Mouse (Mus musculus): ENCODE measurements around the gene 1700034J05Rik. TPM values are rescaled to one million over a fixed set of nuclear protein-coding genes. Genes with fewer than 3 reads are reported as not detected.

1700034J05Rik gene
- polyA plus RNA-seq, 1 experiment from 2014 or later = not detected

DNA sequence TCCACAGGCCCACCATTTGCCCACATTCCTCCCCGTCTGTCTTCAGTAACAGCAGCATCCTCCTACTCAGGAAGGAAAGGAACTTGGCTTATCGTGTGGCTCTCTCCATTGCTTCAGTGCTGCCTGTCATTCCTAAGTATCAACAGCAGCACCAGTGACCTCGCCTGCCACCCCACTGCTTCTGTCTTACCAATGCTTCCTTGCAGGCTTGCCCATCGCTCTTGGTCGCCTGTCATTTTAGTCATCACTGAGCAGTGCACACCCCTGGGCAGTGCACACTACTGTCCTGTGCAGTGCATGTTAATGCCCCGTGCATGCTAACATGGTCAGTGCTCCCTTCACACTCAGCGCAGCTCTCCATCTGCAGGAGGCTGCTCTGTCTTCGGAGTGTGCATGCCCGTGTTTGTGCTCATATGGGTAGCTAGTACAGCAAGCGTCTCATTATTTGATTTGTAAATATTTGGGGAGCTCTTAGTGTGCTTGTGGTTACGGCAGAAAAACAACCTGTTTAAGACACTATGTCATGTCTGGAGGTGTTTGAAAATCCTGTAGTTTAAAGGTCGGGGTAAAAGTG is 12.3 kb upstream of the 1700034J05Rik start:
- no peak for DNase-seq (ENCODE audit: low read depth, low spot score)
- H3K27me3 ChIP-seq = no peaks in the 10 kb centered on the region
- in situ Hi-C loops (cut with MboI; ENCODE audit: low pct_unique_long_range_greater_than_20kb) = no loop called here
- ChIA-PET CTCF (interaction anchor here (1.7 kb wide), 1 partner anchor 74 kb away, joined by 6 read pairs; no protein-coding TSS in a partner anchor), POLR2A (no interaction called here)
- TF ChIP-seq CTCF (IDR thresholded peaks at IDR 0.05) = no peak
- no peak for ATAC-seq

DNA sequence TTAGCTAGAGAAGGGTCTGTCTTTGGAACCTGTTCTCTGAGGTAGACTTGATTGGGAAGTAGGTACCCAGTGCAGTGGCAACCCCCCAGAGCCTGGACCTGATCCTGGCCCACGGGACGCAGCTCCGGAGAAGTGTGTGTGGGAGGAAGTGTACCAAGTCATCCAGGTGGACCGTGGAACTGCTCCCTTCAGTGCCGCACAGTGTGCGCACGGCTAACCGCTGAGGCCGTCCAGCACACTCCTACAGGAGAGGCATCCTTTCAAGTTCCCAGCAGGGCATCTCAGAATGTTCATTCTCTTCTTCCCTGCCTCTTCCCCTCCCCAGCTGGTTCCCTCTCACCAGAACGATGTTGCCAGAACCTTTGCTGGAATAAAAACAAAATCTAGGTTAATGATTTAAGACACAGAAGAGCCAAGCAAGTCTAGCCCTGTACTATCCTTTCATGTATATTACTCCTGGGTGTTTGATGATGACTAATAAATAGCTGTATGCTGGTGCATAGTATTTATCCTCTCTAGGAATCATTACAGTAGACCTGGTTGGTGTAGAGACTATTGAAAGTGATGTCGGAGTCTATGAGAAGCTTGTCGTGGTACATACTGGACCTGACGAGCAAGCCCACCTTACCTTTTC is 11.0 kb upstream of the 1700034J05Rik start:
- in situ Hi-C loops (cut with MboI; ENCODE audit: low pct_unique_long_range_greater_than_20kb) = no loop called here
- DNase-seq (ENCODE audit: low read depth, low spot score) = no peak

DNA sequence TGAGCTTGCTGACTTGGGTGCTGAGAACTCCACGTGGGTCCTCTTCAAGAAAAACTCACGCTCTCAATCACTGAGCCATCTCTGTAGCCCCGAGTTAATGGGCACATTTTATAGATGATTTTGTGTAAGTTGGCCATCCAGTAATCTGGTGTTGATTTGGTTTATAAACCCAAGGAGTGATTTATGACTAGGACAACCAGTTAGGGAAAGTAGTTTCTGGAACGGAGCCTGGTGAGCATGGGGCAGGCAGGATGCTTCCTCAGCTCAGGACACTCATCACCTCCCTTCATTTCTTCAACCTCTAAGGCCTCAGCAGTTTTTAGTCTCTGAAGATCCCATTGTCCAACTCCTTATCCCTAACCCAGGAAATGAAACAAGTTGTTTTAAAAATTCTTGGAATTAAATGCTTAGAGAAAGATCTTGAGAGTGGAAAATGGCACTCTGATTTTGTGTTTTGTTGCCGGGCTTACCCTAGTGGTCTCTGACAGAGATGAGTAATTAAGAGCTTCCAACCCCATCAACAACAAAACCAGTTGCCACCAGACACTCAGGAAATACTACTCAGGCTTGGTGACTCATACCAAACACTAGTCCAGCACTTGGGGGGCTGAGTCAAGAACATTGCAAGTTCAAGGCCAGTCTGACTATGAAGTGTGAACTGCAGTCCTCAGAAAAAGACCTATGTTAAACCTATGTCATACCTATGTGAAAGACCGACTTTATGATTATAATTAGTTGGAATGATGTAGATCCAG is 9.4 kb upstream of the 1700034J05Rik start:
- in situ Hi-C loops (cut with MboI; ENCODE audit: low pct_unique_long_range_greater_than_20kb) = no loop called here
- POLR2A ChIA-PET = interaction anchor here (0.5 kb wide), 1 partner anchor 194 kb away, joined by 3 read pairs; no protein-coding TSS in a partner anchor
- TF ChIP-seq CTCF (IDR thresholded peaks at IDR 0.05) = no peak
- no peak for DNase-seq (ENCODE audit: low read depth, low spot score)
- CTCF ChIA-PET = interaction anchor here (0.8 to 1.7 kb wide), 6 partner anchors 9 to 49 kb away, joined by 3 to 5 read pairs (median 4); no protein-coding TSS in a partner anchor
- no peak for ATAC-seq
- H3K27me3 ChIP-seq = no peaks in the 10 kb centered on the region

More for the DNA sequence above, 11.0 kb upstream of the 1700034J05Rik start:
- H3K27me3 ChIP-seq = no peaks in the 10 kb centered on the region
- ATAC-seq = peak; percentile 75
- ChIA-PET CTCF (interaction anchor here (1.1 to 1.7 kb wide), 6 partner anchors 12 to 132 kb away, joined by 3 to 6 read pairs (median 3); no protein-coding TSS in a partner anchor), POLR2A (interaction anchor here (0.8 to 0.9 kb wide), 2 partner anchors 9 to 77 kb away, joined by 3 read pairs; partner anchors contain the start of gene Ppfibp1)
- no peak for TF ChIP-seq CTCF (IDR thresholded peaks at IDR 0.05)

DNA sequence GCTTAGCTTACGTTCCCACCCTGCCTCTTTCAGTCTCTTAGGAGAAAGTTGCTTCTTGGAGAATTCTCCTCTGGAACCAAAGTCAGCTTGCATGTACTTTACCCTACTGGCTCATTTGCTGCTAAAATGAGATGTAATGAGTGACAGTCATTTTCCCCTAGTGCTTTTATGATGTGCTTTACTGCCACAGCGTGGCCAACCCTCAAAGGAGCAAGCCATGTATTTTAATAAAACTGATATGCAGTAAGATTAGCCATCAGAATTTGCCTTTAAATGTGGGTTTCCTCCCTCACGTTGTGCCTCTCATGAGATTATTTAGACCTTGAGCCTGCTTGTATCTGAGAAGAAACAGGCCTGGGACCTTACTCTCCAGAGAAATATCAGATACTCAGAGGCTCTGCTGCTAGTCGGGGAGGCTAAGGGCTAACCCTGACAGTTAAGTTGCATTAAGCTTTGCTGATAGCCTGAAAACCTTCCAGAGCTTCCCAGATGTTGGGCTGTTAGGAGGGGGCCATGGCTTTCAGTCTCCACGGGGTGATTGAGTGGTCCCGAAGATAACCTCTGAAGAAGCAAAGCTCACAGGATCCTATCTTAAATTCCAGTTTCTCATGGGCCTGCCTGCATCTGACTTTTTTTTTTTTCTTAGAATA is 7.7 kb upstream of the 1700034J05Rik start:
- no peak for DNase-seq (ENCODE audit: low read depth, low spot score)
- in situ Hi-C loops (cut with MboI; ENCODE audit: low pct_unique_long_range_greater_than_20kb) = no loop called here

DNA sequence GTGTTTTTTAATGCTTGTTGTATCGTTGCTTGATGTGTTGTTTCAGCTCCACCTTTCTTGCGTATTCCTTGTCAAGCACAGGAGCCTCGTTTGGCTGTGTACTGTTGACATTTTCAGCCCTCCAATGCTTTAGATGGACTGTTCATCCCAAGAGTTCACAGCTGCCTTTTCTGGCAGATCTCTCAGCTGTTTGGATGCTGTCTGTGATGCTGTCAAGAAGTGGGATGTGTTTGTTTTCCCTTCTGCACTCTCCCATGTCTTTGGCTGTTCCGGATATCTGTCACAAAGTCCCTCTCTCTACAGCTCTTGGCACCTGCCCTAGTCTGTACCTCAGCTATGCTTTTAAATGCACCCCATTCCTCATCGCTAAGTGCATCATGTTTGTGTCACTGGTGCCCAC is 6.7 kb upstream of the 1700034J05Rik start:
- ChIA-PET CTCF (interaction anchor here (0.7 to 2.6 kb wide), 5 partner anchors 11 to 127 kb away, joined by 3 to 10 read pairs (median 4); no protein-coding TSS in a partner anchor), POLR2A (no interaction called here)
- in situ Hi-C loops (cut with MboI; ENCODE audit: low pct_unique_long_range_greater_than_20kb) = no loop called here

More for the DNA sequence above, 7.7 kb upstream of the 1700034J05Rik start:
- no peak for ATAC-seq
- CTCF ChIA-PET = interaction anchor here (0.7 to 1.7 kb wide), 3 partner anchors 29 to 58 kb away, joined by 3 to 5 read pairs (median 3); no protein-coding TSS in a partner anchor
- TF ChIP-seq CTCF (IDR thresholded peaks at IDR 0.05) = no peak
- no peaks in the 10 kb centered on the region for H3K27me3 ChIP-seq
- POLR2A ChIA-PET = interaction anchor here (1.0 kb wide), 1 partner anchor 65 kb away, joined by 3 read pairs; no protein-coding TSS in a partner anchor

DNA sequence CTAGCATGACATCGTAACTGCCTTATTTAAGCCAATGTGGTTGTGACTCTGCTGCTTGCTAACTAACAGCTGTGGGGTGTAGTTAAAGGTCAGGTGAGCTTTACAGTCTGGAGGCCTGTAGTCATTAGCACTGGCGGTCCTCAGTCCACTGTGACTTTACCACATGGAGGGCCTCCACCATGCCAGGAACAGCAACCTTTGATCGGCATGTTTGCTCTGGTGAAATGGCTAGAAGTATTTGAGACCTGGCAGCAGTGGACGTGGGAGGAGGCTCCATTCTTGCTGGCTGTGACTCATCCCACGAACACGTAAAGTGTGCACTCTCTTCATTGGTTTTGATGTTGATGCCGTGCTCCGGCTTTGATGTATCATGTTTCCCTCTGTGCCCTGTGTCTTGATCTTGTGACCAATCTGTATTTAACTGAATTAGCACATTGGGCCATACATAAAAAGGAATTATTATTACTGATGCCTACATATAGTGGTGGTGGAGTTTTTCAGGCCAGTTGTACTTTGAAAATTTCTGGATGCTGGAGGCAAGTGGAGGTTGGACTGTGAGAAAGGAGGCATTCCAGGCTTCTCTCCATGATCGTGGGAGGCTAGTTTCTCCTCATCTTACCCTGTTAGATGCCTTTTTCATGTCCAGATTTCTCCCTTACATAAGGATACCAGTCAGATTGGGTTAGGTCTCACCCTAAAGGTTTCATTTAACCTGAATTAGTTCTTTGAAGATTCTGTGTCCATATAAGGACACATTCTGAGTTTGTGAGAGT is 5.9 kb upstream of the 1700034J05Rik start:
- CTCF ChIA-PET = interaction anchor here (1.1 to 2.6 kb wide), 7 partner anchors 11 to 126 kb away, joined by 3 to 10 read pairs (median 4); no protein-coding TSS in a partner anchor
- DNase-seq (ENCODE audit: low read depth, low spot score) (peak; percentile 82), ATAC-seq (peak; percentile 91)
- in situ Hi-C loops (cut with MboI; ENCODE audit: low pct_unique_long_range_greater_than_20kb) = no loop called here
- POLR2A ChIA-PET = no interaction called here
- no peak for TF ChIP-seq CTCF (IDR thresholded peaks at IDR 0.05)
- H3K27me3 ChIP-seq = no peaks in the 10 kb centered on the region

More for the DNA sequence above, 6.7 kb upstream of the 1700034J05Rik start:
- DNase-seq (ENCODE audit: low read depth, low spot score) = no peak
- no peak for TF ChIP-seq CTCF (IDR thresholded peaks at IDR 0.05)
- H3K27me3 ChIP-seq = no peaks in the 10 kb centered on the region
- no peak for ATAC-seq

DNA sequence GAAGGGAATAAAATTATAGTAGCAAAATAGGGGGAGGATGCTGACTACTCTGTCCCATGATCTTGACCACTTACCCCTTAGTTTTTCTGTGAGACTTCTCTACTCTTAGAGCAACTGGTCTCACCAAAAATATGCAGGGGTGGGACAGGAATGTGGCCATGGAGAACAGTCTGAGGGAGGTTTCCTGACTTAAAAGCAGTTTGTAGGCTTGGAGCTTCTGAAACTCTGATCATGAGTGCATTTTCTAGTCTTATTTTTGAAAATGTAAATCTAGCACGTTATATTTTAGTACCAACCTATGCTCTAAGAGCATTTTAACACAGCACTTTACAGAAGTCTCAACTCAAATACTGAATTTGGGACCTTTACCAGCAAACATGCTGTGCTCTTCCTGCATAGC is 4.5 kb upstream of the 1700034J05Rik start:
- no peaks in the 10 kb centered on the region for H3K27me3 ChIP-seq
- no peak for TF ChIP-seq CTCF (IDR thresholded peaks at IDR 0.05)
- CTCF ChIA-PET = interaction anchor here (1.2 to 2.6 kb wide), 5 partner anchors 10 to 86 kb away, joined by 3 to 10 read pairs (median 4); no protein-coding TSS in a partner anchor
- no peak for DNase-seq (ENCODE audit: low read depth, low spot score)
- in situ Hi-C loops (cut with MboI; ENCODE audit: low pct_unique_long_range_greater_than_20kb) = no loop called here
- ATAC-seq = no peak
- POLR2A ChIA-PET = interaction anchor here (0.7 kb wide), 1 partner anchor 427 kb away, joined by 3 read pairs; no protein-coding TSS in a partner anchor

DNA sequence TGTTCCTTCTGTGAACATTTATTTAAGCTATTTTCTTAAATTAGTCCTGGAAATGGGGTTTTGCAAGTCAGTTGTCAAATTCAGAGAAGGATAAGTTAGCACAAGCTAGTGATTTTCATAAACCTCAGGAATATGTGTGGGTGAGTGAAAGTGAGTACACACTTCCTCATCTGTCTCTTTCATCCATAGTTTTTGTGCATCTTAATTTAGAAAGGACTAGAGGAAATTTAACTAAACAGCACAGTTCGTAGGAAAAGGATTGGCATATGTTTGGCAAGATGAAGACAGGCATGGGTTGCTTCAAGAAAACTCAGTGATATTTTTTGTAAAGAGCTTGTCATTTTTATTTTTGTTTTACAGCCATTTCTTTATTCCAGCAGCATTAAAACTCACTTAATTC is 2.7 kb upstream of the 1700034J05Rik start:
- TF ChIP-seq CTCF (IDR thresholded peaks at IDR 0.05) = no peak
- no peak for DNase-seq (ENCODE audit: low read depth, low spot score)
- no peak for ATAC-seq
- ChIA-PET POLR2A (interaction anchor here (1.5 kb wide), 1 partner anchor 8 kb away, joined by 3 read pairs; no protein-coding TSS in a partner anchor), CTCF (interaction anchor here (0.9 to 1.8 kb wide), 6 partner anchors 9 to 123 kb away, joined by 3 to 6 read pairs (median 4); no protein-coding TSS in a partner anchor)
- H3K27me3 ChIP-seq = no peaks in the 10 kb centered on the region
- in situ Hi-C loops (cut with MboI; ENCODE audit: low pct_unique_long_range_greater_than_20kb) = no loop called here

DNA sequence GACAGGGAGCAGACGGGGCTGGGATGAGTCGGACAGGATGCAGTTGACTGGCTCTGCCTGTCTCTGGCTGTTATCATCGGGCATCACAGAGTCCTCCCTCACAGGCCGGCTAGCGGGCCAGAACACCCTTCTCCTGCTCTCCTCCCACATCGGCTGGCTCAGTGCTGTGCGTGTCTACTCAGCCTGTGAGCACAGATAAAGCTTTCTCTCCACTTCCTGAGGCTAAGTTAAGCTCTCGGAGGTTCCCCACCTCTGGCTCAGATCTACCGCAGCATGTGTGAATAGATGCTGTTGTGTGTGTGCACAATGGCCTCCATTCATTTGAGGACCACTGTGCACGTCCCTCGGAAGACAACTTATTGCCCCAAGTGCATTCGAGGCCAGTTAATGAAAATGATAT is 1.7 kb upstream of the 1700034J05Rik start:
- ChIA-PET POLR2A (interaction anchor here (1.5 kb wide), 1 partner anchor 9 kb away, joined by 3 read pairs; no protein-coding TSS in a partner anchor), CTCF (interaction anchor here (1.8 kb wide), 1 partner anchor 18 kb away, joined by 6 read pairs; no protein-coding TSS in a partner anchor)
- in situ Hi-C loops (cut with MboI; ENCODE audit: low pct_unique_long_range_greater_than_20kb) = no loop called here
- ATAC-seq (peak; percentile 37), DNase-seq (ENCODE audit: low read depth, low spot score) (no peak)
- H3K27me3 ChIP-seq = no peaks in the 10 kb centered on the region
- TF ChIP-seq CTCF (IDR thresholded peaks at IDR 0.05) = no peak

Measured in Patski (cell line).